Mouse (Mus musculus): ENCODE data around the gene Vmn2r43. TPM values are rescaled to one million over a fixed set of nuclear protein-coding genes. Genes with fewer than 3 reads are reported as not detected.

Gene Vmn2r43
- polyA plus RNA-seq (2017; shearing (Covaris generic)), result not detected

GRCm38 (mm10) chr7:8260499-8260898 lies at the start of gene Vmn2r43:
Gene Vmn2r43 (minus strand): TSS chr7:8260599.

GRCm38 (mm10) chr7:8200220-8200619 lies 60.2 kb downstream of the Vmn2r43 start, which contains the start of gene Vmn2r42:
Gene Vmn2r42 (minus strand): TSS chr7:8200320.

Other genes with a start within 250 kb of the Vmn2r43 start
- not detected for gene Vmn2r41, start 98.9 kb downstream of the Vmn2r43 start, polyA plus RNA-seq (2017; shearing (Covaris generic))
- gene Vmn2r42, start 60.3 kb downstream of the Vmn2r43 start, polyA plus RNA-seq (2017; shearing (Covaris generic)), result not detected
- 0.09 TPM for gene Vmn2r44, start 122.7 kb upstream of the Vmn2r43 start, polyA plus RNA-seq (2017; shearing (Covaris generic))
- not detected for gene Vmn2r45, start 228.5 kb upstream of the Vmn2r43 start, polyA plus RNA-seq (2017; shearing (Covaris generic))